In the genomic region with DNA sequence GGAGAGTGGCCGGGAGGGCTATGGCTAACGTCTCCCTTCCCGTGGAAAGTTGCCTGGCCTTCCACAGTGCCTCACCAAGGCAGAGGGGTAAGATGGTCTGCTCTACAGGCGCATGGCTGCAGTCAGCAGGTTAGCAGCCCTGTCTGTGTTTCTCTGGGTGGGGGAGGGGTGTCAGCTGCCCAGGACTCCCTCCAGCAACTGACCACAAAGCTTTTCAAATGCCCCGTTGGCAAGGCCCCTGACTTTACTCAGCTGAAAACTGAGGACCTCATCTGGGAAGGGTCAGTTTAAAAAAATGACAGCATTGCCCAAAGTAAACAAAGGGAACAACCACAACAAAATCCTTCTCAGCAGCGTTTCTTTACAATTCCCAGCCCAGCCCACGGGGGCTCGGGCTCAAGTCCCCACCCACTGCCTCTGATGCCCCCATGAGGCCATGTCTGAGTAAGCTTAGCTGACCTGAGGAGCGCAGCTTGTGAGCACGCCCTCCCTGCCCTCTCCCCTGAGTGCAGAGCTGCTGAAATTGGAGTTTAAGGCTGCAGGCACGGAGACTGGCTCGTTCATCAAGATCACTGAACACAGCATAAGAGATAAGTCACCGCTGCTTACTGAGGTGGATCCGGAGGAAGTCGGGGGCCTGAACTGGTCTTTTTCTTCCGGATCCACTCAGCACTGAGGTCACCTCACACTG, we compare ENCODE assay signal across 8 mouse cellular contexts. TPM values are rescaled to one million over a fixed set of nuclear protein-coding genes. Genes with fewer than 3 reads are reported as not detected.
DNase-seq lines count a peak whose midpoint lies in the region; ATAC-seq and TF ChIP-seq lines count a peak whose summit lies in the region.

No protein-coding gene starts in this region.

- peaks cover 0 to 5% of the 10 kb centered on the region in 2 experiments; a peak in 1 of 4 replicates for H3K4me1 ChIP-seq in ES-E14 (ENCODE audit: control insufficient read depth in 2 of 2, insufficient read depth in 2 of 2, low read length in 2 of 2, poor library complexity in 1 of 2)
- H3K4me1 ChIP-seq in forebrain, embryonic 13.5 days = peaks cover 49% of the 10 kb centered on the region
- H3K4me1 ChIP-seq in hindbrain, embryonic 11.5 days (replicated peaks; ENCODE audit: control insufficient read depth, insufficient read depth, low read length) = peaks cover 15% of the 10 kb centered on the region
- peaks cover 34% of the 10 kb centered on the region for H3K4me1 ChIP-seq in midbrain, embryonic 16.5 days (ENCODE audit: control insufficient read depth, insufficient read depth, low read length)

- peak overlapping the region; percentile 46 for H3K4me2 ChIP-seq in forebrain, embryonic 13.5 days
- H3K4me2 ChIP-seq in hindbrain, embryonic 11.5 days (replicated peaks; ENCODE audit: low read depth, low read length) = peak overlapping the region; percentile 27
- peak overlapping the region; percentile 37 for H3K4me2 ChIP-seq in midbrain, embryonic 16.5 days (ENCODE audit: low read length)

- peak; percentile 50; the same call in 1 of the 2 replicates for ATAC-seq in forebrain, embryonic 13.5 days
- ATAC-seq in hindbrain, embryonic 11.5 days (ENCODE audit: low FRiP score) = peak; percentile 51; the same call in 1 of the 2 replicates
- no peak for ATAC-seq in midbrain, embryonic 16.5 days

- DNase-seq in 3134 (ENCODE audit: extremely low read depth, insufficient read length, low spot score) = peak; percentile 70
- DNase-seq in ES-E14 (ENCODE audit: low read depth, low spot score) = peak; percentile 31
- DNase-seq in hindbrain, embryonic 11.5 days (ENCODE audit: low spot score) = peak; percentile 63
- peak; percentile 60 for DNase-seq in liver
- DNase-seq in cerebellum, adult 9-11 months = no peak
- no peak for DNase-seq in frontal cortex, postnatal 36 days (ENCODE audit: low spot score in 2 of 2)

- in situ Hi-C loops in ES-E14 (cut with MboI; ENCODE audit: low sequenced_read_pairs in 2 of 2, unreplicated experiment in 2 of 2) = no loop called here

- H3K27me3 ChIP-seq in forebrain, embryonic 13.5 days = 0 out of 2 replicates have a peak, but pooled peaks cover 2% of the 10 kb centered on the region
- H3K27me3 ChIP-seq in hindbrain, embryonic 11.5 days (ENCODE audit: control insufficient read depth, insufficient read depth, low read length) = no peaks in the 10 kb centered on the region
- 0 out of 2 replicates have a peak, but pooled peaks cover 3% of the 10 kb centered on the region for H3K27me3 ChIP-seq in midbrain, embryonic 16.5 days (ENCODE audit: control insufficient read depth, insufficient read depth, low read depth, low read length)

- peak overlapping the region in 1 of 2 experiments; percentile 38; a peak in 2 of 4 replicates for H3K4me3 ChIP-seq in ES-E14 (ENCODE audit: insufficient read depth in 1 of 2, low read depth in 1 of 2, low read length in 2 of 2, poor library complexity in 1 of 2, severe bottlenecking in 1 of 2)
- H3K4me3 ChIP-seq in forebrain, embryonic 13.5 days = 0 out of 2 replicates have a peak overlapping the region, but pooled peaks have one; percentile 5
- no peak overlapping the region for H3K4me3 ChIP-seq in hindbrain, embryonic 11.5 days (ENCODE audit: low read depth, low read length)
- H3K4me3 ChIP-seq in midbrain, embryonic 16.5 days (ENCODE audit: low read depth, low read length) = peak overlapping the region; percentile 20; the same call in 1 of the 2 replicates

- 8% methylated on average over 16 of the region's 16 CpGs for WGBS in forebrain, embryonic 13.5 days
- WGBS in hindbrain, embryonic 11.5 days = 6% methylated on average over 16 of the region's 16 CpGs
- WGBS in midbrain, embryonic 16.5 days = 7% methylated on average over 16 of the region's 16 CpGs

- H3K9ac ChIP-seq in ES-E14 (ENCODE audit: insufficient read depth, low read depth, low read length, poor library complexity, severe bottlenecking) = no peak overlapping the region
- peak overlapping the region; percentile 41; the same call in 1 of the 2 replicates for H3K9ac ChIP-seq in forebrain, embryonic 13.5 days
- H3K9ac ChIP-seq in hindbrain, embryonic 11.5 days (ENCODE audit: low read depth, low read length) = peak overlapping the region; percentile 21; the same call in 1 of the 2 replicates
- peak overlapping the region; percentile 42 for H3K9ac ChIP-seq in midbrain, embryonic 16.5 days (ENCODE audit: low read depth, low read length)

- no peaks in the 10 kb centered on the region for H3K9me3 ChIP-seq in ES-E14 (ENCODE audit: control insufficient read depth, insufficient read depth, low read depth, low read length)
- no peaks in the 10 kb centered on the region for H3K9me3 ChIP-seq in forebrain, embryonic 13.5 days (replicated peaks)
- H3K9me3 ChIP-seq in hindbrain, embryonic 11.5 days (ENCODE audit: control insufficient read depth, low read length) = no peaks in the 10 kb centered on the region
- no peaks in the 10 kb centered on the region for H3K9me3 ChIP-seq in midbrain, embryonic 16.5 days (replicated peaks; ENCODE audit: control insufficient read depth, low read length, poor library complexity, severe bottlenecking)

- no peak overlapping the region for H3K27ac ChIP-seq in ES-E14 (ENCODE audit: insufficient read depth, low read depth, low read length, poor library complexity, severe bottlenecking)
- H3K27ac ChIP-seq in forebrain, embryonic 13.5 days = no peak overlapping the region
- H3K27ac ChIP-seq in hindbrain, embryonic 11.5 days (ENCODE audit: low read depth, low read length) = peak overlapping the region; percentile 77
- H3K27ac ChIP-seq in midbrain, embryonic 16.5 days (ENCODE audit: low read length) = no peak overlapping the region

- no peaks in the 10 kb centered on the region for H3K36me3 ChIP-seq in ES-E14 (ENCODE audit: control insufficient read depth, insufficient read depth, low read length, poor library complexity, severe bottlenecking)
- H3K36me3 ChIP-seq in forebrain, embryonic 13.5 days (ENCODE audit: poor library complexity, severe bottlenecking) = no peaks in the 10 kb centered on the region
- no peaks in the 10 kb centered on the region for H3K36me3 ChIP-seq in hindbrain, embryonic 11.5 days (ENCODE audit: control insufficient read depth, insufficient read depth, low read length)
- no peaks in the 10 kb centered on the region for H3K36me3 ChIP-seq in midbrain, embryonic 16.5 days (ENCODE audit: control insufficient read depth, insufficient read depth, low read length)

TF ChIP-seq in ES-E14, 5 proteins besides CTCF, POLR2A, EP300 and RAD21:
- no peak for TF ChIP-seq HCFC1 (IDR thresholded peaks at IDR 0.05; ENCODE audit: borderline replicate concordance, insufficient read depth, low read length)
- no peak for TF ChIP-seq ZC3H11A (IDR thresholded peaks at IDR 0.05; ENCODE audit: borderline replicate concordance, low read depth, low read length)
- TF ChIP-seq CHD2 (IDR thresholded peaks at IDR 0.05; ENCODE audit: low read depth, low read length) = no peak
- no peak for TF ChIP-seq ZNF384 (IDR thresholded peaks at IDR 0.05; ENCODE audit: low read depth, low read length)
- TF ChIP-seq MAFK (IDR thresholded peaks at IDR 0.05; ENCODE audit: insufficient read depth, low read depth, low read length) = no peak

RNA-seq across cellular contexts. Expression of a gene that starts 41.4 kb away (rescaled TPM):
- total RNA-seq in ES-E14 (2012; rRNA removed) = 29.1 and 44.4 TPM in 2 replicates
- polyA plus RNA-seq in forebrain, embryonic 13.5 days (2015; fragmentation: Nextera tagmentation; extraction: Ambion mirVana) = 106 and 117 TPM in 2 replicates
- polyA plus RNA-seq in hindbrain, embryonic 11.5 days (2014; fragmentation: Nextera tagmentation; extraction: Ambion mirVana) = 134 and 135 TPM in 2 replicates
- 86.9 and 94.8 TPM in 2 replicates for polyA plus RNA-seq in midbrain, embryonic 16.5 days (2015; fragmentation: Nextera tagmentation; extraction: Ambion mirVana)

RNA-seq across cellular contexts. Expression of a gene that starts 53.9 kb away (rescaled TPM):
- 10.0 and 12.0 TPM in 2 replicates for total RNA-seq in ES-E14 (2012; rRNA removed)
- 37.3 and 46.1 TPM in 2 replicates for polyA plus RNA-seq in forebrain, embryonic 13.5 days (2015; fragmentation: Nextera tagmentation; extraction: Ambion mirVana)
- polyA plus RNA-seq in hindbrain, embryonic 11.5 days (2014; fragmentation: Nextera tagmentation; extraction: Ambion mirVana) = 27.5 and 35.5 TPM in 2 replicates
- polyA plus RNA-seq in midbrain, embryonic 16.5 days (2015; fragmentation: Nextera tagmentation; extraction: Ambion mirVana) = 67.5 and 75.5 TPM in 2 replicates

Comparison
In these comparisons a context has a peak if more than half of its experiments do, and no peak if none do; other contexts are left out.
1. DNase-seq: peak in 3134 (single experiment), ES-E14 (single experiment), hindbrain, embryonic 11.5 days (single experiment) and liver (single experiment); none in cerebellum, adult 9-11 months (single experiment) and frontal cortex, postnatal 36 days (0 of 2).
2. Peak in every context shown above with its lines, with median percentiles within 50 percentile points of each other: H3K4me2 ChIP-seq.